Mouse (Mus musculus) kidney, postnatal 0 days (tissue): Measurements from ENCODE around the gene Snx11. TPM values are rescaled to one million over a fixed set of nuclear protein-coding genes. Genes with fewer than 3 reads are reported as not detected.
"Not testable (repeated sequence)": the region's sequence is repeated elsewhere in the genome, so short reads cannot be mapped to it uniquely, and the experiment has no call there.

Source experiments
- ATAC-seq: fragments of 200-750 bp; cut with Nextera tagmentation; replicated peaks from 2 replicates; pipeline ENCODE4 v1.8.0; 2017; ENCODE audit warnings: low read depth, moderate number of reproducible peaks, moderate TSS enrichment, moderate library complexity; ENCODE audit not compliant: low FRiP score
- DNase-seq: peaks from one replicate; pipeline ENCODE4 v3.0.0-alpha.2; 2016; ENCODE audit warnings: low spot score
- H3K27ac ChIP-seq: fragments of 300-500 bp; sonication (generic); 2 replicates; pipeline ENCODE4 v1.5.1; 2014; ENCODE audit warnings: mild to moderate bottlenecking
- H3K27me3 ChIP-seq: fragments of 300-500 bp; sonication (generic); 2 replicates; pipeline ENCODE4 v1.6.1; 2014; ENCODE audit warnings: low read length, mixed read lengths; ENCODE audit not compliant: insufficient read depth
- H3K36me3 ChIP-seq: fragments of 300-500 bp; sonication (generic); 2 replicates; pipeline ENCODE4 v1.6.1; 2014; ENCODE audit warnings: low read length, mixed read lengths; ENCODE audit not compliant: insufficient read depth
- H3K4me1 ChIP-seq: fragments of 300-500 bp; sonication (generic); replicated peaks from 2 replicates; pipeline ENCODE4 v1.6.1; 2014; ENCODE audit warnings: antibody characterized with exemption, low read length, mixed read lengths; ENCODE audit not compliant: insufficient read depth
- H3K4me2 ChIP-seq: fragments of 300-500 bp; sonication (generic); 2 replicates; pipeline ENCODE4 v1.6.1; 2014; ENCODE audit warnings: mild to moderate bottlenecking, low read length, moderate library complexity, mixed read lengths
- H3K4me3 ChIP-seq: fragments of 300-500 bp; sonication (generic); replicated peaks from 2 replicates; pipeline ENCODE4 v1.5.1; 2014; ENCODE audit warnings: low read depth, low read length
- H3K9ac ChIP-seq: fragments of 300-500 bp; sonication (generic); 2 replicates; pipeline ENCODE4 v1.6.1; 2014; ENCODE audit warnings: low read depth, low read length
- H3K9me3 ChIP-seq: fragments of 300-500 bp; sonication (generic); replicated peaks from 2 replicates; pipeline ENCODE4 v1.6.1; 2016; ENCODE audit warnings: low read length, inconsistent platforms, mixed read lengths
- CTCF ChIP-seq: IDR thresholded peaks from 2 replicates; pipeline ENCODE4 v1.5.1; 2016; ENCODE audit warnings: antibody characterized with exemption, low read depth, mild to moderate bottlenecking, moderate library complexity
- WGBS: fragments of 180-500 bp; shearing (Covaris S2); extraction: QIAGEN DNeasy Blood & Tissue Kit; methylation state at CpG from one replicate; pipeline ENCODE4 v1.1.7; 2014; 5-methylcytosine and 5-hydroxymethylcytosine counted together
- polyA plus RNA-seq: library from polyadenylated mRNA; unstranded; fragments of >200 nt; fragmentation: Nextera tagmentation; extraction: Ambion mirVana; gene quantifications from 2 replicates; pipeline ENCODE4 v1.2.1, GENCODE M21; 2015

Gene Snx11
- polyA plus RNA-seq, 1 experiment from 2014 or later: 17.6 TPM

GRCm38 (mm10) chr11:96814443-96814842 lies 37.1 kb upstream of the Snx11 start:
- 82% methylated on average over 2 of the region's 2 CpGs for WGBS
- H3K9ac ChIP-seq: no peak overlapping the region
- no peaks in the 10 kb centered on the region for H3K9me3 ChIP-seq
- peaks cover 59% of the 10 kb centered on the region for H3K36me3 ChIP-seq
- no peak for ATAC-seq
- H3K27ac ChIP-seq: no peak overlapping the region
- no peak overlapping the region for H3K4me3 ChIP-seq
- H3K4me2 ChIP-seq: no peak overlapping the region
- H3K27me3 ChIP-seq: no peaks in the 10 kb centered on the region
- no peak for DNase-seq
- H3K4me1 ChIP-seq: no peaks in the 10 kb centered on the region
- TF ChIP-seq CTCF: no peak

GRCm38 (mm10) chr11:96813920-96814319 lies 36.6 kb upstream of the Snx11 start:
- Histone ChIP-seq H3K4me1 (no peaks in the 10 kb centered on the region), H3K36me3 (peaks cover 55% of the 10 kb centered on the region), H3K9ac (no peak overlapping the region), H3K4me3 (no peak overlapping the region), H3K9me3 (no peaks in the 10 kb centered on the region), H3K27ac (no peak overlapping the region), H3K4me2 (no peak overlapping the region), H3K27me3 (no peaks in the 10 kb centered on the region)
- TF ChIP-seq CTCF: no peak
- no peak for DNase-seq
- WGBS: 77% methylated on average over 5 of the region's 5 CpGs
- no peak for ATAC-seq

DNA sequence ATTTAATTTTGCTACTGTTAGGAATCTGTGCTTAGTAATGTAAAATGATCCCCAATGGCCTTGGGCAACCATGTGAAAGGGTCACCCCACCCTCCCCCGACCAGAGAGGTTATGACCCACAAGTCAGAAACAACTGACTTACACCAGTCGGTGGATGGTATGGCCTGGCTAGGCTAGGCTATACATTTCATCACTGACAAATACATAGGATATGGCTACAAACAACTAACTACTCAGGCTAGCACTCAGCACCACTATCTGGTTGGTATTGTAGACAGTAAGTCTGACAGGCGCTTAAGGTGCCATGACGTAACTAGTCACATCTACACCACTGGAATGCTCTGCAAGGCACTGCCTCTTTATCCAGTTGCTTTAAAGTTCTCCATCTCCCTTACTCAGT lies 36.1 kb upstream of the Snx11 start:
- 68% methylated on average over 4 of the region's 4 CpGs for WGBS
- H3K27me3 ChIP-seq: no peaks in the 10 kb centered on the region
- no peak overlapping the region for H3K4me2 ChIP-seq
- H3K4me1 ChIP-seq: no peaks in the 10 kb centered on the region
- H3K9ac ChIP-seq: no peak overlapping the region
- H3K27ac ChIP-seq: no peak overlapping the region
- H3K4me3 ChIP-seq: no peak overlapping the region
- ATAC-seq (no peak), DNase-seq (no peak)
- no peak for TF ChIP-seq CTCF
- H3K9me3 ChIP-seq: no peaks in the 10 kb centered on the region
- H3K36me3 ChIP-seq: peaks cover 55% of the 10 kb centered on the region

GRCm38 (mm10) chr11:96811188-96811587 lies 33.8 kb upstream of the Snx11 start:
- H3K27ac ChIP-seq, H3K4me1 ChIP-seq, ATAC-seq, H3K9ac ChIP-seq, H3K4me3 ChIP-seq, DNase-seq, H3K4me2 ChIP-seq, H3K9me3 ChIP-seq, H3K27me3 ChIP-seq: not testable (repeated sequence)
- H3K36me3 ChIP-seq: peaks cover 45% of the 10 kb centered on the region; the same call in 1 of the 2 replicates
- 84% methylated on average over 1 of the region's 1 CpGs for WGBS

DNA sequence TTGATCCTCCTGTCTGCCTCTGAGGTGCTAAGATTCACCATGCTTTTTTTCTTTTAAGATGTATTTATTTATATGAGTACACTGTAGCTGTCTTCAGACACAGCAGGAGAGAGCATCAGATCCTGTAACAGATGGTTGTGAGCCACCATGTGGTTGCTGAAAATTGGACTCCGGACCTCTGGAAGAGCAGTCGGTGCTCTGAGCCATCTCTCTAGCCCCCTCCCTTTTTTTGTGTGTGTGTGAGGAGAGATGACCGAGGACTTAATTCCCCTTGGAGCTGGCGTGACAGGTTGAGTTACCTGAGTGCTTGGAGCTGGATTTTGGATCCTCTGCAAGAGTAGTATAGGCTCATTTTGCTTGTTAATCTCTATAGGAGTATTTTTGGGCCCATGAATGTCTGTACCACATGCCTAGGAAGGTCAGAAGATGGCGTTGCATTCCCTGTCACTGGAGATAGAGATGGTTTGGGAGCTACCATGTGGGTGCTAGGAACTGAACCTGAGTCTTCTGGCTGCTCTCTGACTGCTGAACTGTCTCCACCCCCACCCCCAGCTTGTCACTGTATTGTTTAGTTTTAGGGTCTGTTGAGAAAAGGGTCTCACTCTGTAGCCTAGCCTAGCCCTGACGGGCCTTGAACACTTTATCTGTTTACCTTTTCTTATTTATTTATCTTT lies 32.3 kb upstream of the Snx11 start:
- peaks cover 51% of the 10 kb centered on the region for H3K36me3 ChIP-seq
- H3K4me2 ChIP-seq: no peak overlapping the region
- no peaks in the 10 kb centered on the region for H3K27me3 ChIP-seq
- DNase-seq (no peak), ATAC-seq (no peak)
- TF ChIP-seq CTCF: no peak
- H3K9me3 ChIP-seq: no peaks in the 10 kb centered on the region
- H3K4me3 ChIP-seq: no peak overlapping the region
- H3K4me1 ChIP-seq: no peaks in the 10 kb centered on the region
- no peak overlapping the region for H3K27ac ChIP-seq
- 84% methylated on average over 6 of the region's 6 CpGs for WGBS
- H3K9ac ChIP-seq: no peak overlapping the region

DNA sequence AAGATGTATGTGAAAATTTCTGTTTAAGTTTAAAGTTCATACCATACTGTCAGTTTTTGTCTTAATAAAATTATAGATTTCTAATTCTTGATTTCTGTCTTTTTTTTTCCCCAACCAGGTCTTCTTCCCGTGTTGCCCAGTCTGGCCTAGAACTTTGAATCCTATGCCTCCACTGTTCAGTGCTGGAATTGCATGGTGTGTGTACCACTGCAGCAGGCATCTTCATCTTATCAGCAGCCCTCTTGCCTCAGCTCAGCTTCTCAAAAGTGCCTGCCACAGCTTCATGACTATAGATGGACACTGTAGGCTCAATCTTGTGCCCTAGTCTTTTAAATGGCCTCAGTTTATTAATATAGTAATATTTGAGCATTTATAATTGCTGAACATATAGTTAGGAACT lies 30.7 kb upstream of the Snx11 start:
- no peaks in the 10 kb centered on the region for H3K27me3 ChIP-seq
- WGBS: 53% methylated on average over 1 of the region's 1 CpGs
- no peak overlapping the region for H3K4me2 ChIP-seq
- no peak overlapping the region for H3K4me3 ChIP-seq
- H3K9me3 ChIP-seq: no peaks in the 10 kb centered on the region
- ATAC-seq: no peak
- no peak for DNase-seq
- TF ChIP-seq CTCF: peak; percentile 34; the same call in 1 of the 2 replicates
- H3K4me1 ChIP-seq: no peaks in the 10 kb centered on the region
- peaks cover 52% of the 10 kb centered on the region for H3K36me3 ChIP-seq
- no peak overlapping the region for H3K9ac ChIP-seq
- H3K27ac ChIP-seq: no peak overlapping the region

- no peaks in the 10 kb centered on the region for H3K9me3 ChIP-seq
- H3K4me3 ChIP-seq: no peak overlapping the region
- DNase-seq (no peak), ATAC-seq (no peak)
- 94% methylated on average over 5 of the region's 5 CpGs for WGBS
- no peak for TF ChIP-seq CTCF
- H3K27me3 ChIP-seq: no peaks in the 10 kb centered on the region
- no peaks in the 10 kb centered on the region for H3K4me1 ChIP-seq
- H3K4me2 ChIP-seq: no peak overlapping the region
- no peak overlapping the region for H3K9ac ChIP-seq
- no peak overlapping the region for H3K27ac ChIP-seq
- H3K36me3 ChIP-seq: peaks cover 60% of the 10 kb centered on the region
These were observed 28.2 kb upstream of the Snx11 start for GRCm38 (mm10) chr11:96805606-96806005.
